Mouse (Mus musculus) monocyte, adult 5-6 weeks (primary cell): ENCODE results near the gene Gm9758. TPM values are rescaled to one million over a fixed set of nuclear protein-coding genes. Genes with fewer than 3 reads are reported as not detected.
"Not testable (repeated sequence)": the region's sequence is repeated elsewhere in the genome, so short reads cannot be mapped to it uniquely, and the experiment has no call there.

Source experiments
- ATAC-seq: fragments of 153-309, 156-312 bp; replicated peaks from 2 replicates; pipeline ENCODE4 v1.8.0; 2017; ENCODE audit warnings: mild to moderate bottlenecking; ENCODE audit not compliant: low TSS enrichment, insufficient number of reproducible peaks, severe bottlenecking, poor library complexity, low FRiP score
- total RNA-seq: library from RNA; stranded (forward); fragments of 200-1000, 200-491, 200-594 nt; gene quantifications from 3 replicates; pipeline ENCODE4 v1.2.3, GENCODE M21; 2017

Gene Gm9758
- not detected in 3 replicates for total RNA-seq

DNA sequence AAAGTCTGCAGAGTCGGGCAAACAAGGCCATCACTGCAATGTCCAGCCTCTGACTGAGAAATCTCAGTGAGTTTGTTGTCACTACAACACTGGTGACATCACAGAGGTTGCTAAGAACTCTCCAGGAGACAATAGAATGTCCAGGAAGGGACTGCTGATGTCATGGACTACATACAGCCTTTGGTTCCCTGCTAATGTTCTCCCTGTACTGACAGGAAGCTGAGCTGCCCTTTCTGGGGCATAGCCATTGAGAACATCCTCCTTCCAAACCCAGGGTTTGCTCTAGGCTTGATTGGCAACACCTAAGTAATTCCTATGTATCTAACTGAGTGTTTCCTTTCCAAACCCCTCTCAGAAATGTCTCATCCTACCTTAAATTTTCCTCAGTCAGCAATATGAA lies at the start of gene Gm9758:
Gene Gm9758, minus strand, starts transcription at position 101 of the 400 bp plus-strand sequence.
- ATAC-seq: not testable (repeated sequence)

DNA sequence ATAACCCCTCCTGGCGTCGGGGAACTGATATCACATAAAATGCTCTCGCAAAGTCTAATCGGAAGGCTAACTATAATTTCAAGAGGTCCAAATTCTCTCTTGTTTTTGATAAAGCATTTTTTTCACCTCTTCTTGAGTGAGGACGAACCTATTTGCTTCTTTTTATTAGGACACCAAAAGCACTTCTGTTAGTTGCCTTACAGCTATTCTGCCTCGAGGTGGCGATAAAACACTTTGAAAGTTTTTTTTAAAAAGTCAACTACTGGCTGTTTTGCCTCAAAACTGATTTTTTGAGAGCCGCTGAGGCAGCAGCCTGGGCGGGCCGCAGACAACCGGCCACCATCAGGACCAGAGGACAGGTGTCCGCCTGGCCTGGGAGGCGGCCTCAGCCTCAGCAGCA lies 49.1 kb upstream of the Gm9758 start:
- ATAC-seq: not testable (repeated sequence)

DNA sequence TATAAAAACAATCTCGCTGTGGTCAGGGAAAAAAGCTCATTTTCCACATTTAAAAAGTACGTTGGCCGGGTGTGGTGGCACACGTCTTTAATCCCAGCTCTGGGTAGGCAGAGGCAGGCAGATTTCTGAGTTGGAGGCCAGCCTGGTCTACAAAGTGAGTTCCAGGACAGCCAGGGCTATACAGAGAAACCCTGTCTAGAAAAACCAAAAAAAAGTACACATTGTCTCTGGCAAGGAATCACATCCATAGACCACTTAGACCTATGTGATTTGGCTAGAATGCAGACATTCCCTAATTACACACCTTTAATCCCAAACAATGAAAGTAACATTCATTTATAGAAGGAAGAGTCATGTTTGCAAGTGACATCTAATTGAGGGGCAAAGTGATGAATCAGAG lies 46.8 kb upstream of the Gm9758 start:
- not testable (repeated sequence) for ATAC-seq

DNA sequence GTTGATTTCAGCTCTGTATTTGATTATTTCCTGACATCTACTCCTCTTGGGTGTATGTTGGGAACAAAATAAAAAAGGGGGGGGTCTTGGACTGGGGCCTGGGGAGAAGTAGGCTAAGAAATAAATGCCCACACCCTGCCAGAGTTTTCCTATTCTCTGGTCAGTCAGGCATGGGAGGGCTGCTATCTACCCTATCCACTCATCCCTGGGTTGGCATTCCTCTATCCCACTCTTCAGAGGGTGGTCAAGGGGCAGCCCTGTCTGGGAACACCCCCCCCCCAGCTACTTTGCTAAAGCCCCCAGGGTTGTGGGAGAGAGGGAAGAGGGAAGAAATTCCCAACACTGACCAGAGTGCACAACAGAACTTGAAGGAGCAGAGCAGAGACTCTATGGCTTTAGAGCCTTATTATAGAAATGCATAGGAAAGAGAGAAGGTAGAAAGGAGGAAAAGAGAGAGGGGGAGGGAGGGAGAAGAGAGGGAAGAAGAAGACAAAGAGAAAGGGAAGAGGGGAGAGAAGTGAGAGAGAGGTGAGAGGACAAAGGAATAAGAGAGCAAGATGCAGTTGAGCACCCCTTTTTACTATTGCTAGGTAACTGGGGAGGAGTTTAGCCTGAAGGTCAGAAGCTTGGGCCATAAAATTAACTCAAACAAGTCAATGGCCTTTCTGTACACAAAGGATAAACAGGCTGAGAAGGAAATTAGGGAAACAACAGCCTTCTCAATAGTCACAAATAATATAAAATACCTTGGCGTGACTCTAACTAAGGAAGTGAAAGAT lies 41.4 kb upstream of the Gm9758 start:
- ATAC-seq: not testable (repeated sequence)

DNA sequence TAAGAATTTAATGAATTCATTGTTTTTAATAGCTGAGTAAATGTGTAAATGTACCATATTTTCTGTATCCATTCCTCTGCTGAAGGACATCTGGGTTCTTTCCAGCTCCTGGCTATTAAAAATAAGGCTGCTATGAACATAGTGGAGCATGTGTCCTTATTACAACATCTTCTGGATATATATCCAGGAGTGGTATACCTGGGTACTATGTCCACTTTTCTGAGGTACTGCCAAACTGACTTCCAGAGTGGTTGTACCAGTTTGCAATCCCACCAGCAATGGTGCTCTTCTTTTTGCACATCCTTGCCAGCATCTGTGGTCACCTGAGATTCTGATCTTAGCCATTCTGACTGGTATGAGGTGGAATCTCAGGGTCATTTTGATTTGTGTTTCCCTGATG lies 38.9 kb upstream of the Gm9758 start:
- ATAC-seq: not testable (repeated sequence)

DNA sequence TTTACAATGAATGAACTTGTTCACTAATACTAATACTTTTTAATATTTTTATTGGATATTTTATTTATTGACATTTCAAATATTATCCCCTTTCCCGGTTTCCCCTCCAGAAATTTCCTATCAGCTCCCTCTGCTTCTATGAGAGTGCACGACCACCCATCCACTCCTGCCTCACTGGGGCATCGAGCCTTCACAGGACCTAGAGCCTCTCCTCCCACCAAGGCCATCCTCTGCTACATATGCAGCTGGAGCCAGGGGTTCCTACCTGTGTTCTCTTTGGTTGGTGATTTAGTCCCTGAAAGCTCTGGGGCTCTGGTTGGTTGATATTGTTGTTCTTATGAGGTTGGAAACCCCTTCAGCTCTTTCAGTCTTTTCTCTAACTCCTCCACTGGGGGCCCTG lies 38.0 kb upstream of the Gm9758 start:
- not testable (repeated sequence) for ATAC-seq

DNA sequence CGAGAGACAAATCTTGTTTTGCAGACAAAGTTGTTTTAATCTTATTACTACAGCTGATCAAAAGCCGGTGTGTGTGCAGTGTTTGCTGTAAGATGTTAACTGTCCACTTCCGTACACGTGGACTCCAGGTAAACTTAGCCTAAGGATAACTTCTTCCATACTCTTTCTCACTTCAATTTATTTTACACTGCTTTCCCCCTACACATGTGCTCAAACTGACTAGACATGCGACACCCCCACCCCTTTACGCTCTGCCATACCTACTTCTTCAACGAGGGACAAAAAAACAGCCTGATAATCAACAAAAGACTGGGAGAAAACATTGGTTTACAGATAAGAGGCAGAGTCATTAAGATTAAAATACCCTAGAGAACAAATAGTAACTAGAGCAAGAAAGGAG lies 37.1 kb upstream of the Gm9758 start:
- ATAC-seq: not testable (repeated sequence)

DNA sequence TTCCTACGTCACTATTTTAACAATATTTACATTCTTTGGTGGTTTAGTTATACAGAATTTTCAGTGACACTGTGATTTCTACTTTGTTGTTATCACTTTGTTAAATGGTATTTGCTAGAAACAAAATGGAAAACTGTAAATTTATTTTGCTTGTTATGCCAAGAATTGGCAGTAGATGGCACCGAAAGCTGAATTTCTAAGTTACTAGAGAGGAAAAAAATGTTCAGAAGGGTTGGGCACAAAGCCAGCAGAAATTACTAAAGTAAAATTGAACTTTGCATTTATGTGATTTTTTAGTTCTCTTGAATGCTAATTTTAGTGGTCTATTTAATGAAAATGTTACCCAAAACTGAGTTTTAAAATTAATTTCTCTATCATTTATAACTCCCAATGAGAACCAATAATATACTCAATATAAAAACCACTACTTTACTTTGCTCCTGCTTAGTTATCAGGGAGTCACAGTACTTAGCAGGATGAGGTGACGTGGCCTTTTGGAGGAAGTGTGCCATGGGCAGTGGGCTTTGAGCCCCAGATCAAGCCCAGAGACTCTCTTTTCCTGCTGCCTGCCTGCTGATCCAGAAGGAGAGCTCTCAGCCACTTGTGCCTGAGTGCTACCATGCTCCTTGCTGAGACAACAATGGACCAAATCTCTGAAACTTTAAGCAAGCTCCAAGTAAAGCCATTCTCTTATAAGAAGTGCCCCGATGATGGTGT lies 32.9 kb upstream of the Gm9758 start:
- ATAC-seq: not testable (repeated sequence)

DNA sequence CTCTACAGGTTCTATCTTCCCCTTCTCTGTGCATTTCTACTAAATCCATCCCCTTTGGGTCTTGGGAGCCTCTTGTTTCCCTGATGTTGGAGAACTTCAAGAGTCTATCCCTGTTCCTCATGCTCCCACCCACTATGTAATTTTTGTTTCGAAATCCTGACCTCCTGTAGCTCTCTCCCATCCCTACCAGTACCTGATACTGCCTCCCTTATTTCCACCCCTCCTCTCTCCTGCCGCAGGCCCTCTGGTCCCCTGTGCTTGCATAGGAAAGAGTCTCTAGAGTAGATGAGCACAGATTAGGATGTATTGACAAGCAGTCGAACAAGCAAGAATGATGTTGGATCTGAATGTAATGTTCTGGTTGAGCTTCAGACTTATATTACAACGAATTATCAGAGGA lies 30.8 kb upstream of the Gm9758 start:
- ATAC-seq: not testable (repeated sequence)

DNA sequence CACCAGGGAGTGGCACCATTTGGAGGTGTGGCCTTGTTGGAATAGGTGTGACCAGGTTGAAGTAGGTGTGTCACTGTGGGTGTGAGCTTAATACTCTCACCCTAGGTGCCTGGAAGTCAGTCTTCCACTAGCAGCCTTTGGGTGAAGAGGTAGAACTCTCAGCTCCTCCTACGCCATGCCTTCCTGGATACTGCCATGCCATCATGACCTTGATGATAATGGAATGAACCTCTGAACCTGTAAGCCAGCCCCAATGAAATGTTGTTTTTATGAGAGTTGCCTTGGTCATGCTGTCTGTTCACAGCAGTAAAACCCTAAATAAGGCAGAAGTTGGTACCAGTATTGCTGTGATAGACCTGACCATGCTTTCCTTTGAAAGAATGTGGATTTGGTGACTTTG lies 26.3 kb upstream of the Gm9758 start:
- not testable (repeated sequence) for ATAC-seq

DNA sequence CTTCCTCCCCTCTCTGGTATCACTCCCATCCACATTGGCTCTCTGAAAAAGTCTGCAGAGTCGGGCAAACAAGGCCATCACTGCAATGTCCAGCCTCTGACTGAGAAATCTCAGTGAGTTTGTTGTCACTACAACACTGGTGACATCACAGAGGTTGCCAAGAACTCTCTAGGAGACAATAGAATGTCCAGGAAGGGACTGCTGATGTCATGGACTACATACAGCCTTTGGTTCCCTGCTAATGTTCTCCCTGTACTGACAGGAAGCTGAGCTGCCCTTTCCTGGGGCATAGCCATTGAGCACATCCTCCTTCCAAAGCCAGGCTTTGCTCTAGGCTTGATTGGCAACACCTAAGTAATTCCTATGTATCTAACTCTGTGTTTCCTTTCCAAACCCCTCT lies 23.6 kb upstream of the Gm9758 start, which contains the start of gene Speer4e:
Gene Speer4e, minus strand, starts transcription at position 101 of the 400 bp plus-strand sequence.
- ATAC-seq: not testable (repeated sequence)

DNA sequence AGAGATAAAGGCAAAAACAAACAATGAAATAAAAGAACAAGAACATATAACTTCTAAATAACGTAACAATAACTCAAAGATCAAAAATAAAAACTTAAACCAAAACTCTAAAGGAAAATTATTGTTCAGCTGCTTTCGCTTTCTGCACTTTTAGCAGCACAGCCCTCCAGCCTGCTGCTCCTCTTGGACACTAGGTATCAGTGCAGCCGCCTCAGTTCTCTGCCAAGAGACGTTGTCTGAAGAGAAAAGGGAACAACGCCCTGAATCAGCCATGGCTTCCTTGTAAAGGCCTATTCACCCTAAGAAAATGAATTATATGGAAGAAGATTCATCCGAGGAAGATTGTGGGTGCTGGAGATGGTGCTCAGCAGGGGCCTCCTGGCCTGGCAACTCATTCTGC lies 19.0 kb upstream of the Gm9758 start:
- ATAC-seq: not testable (repeated sequence)

DNA sequence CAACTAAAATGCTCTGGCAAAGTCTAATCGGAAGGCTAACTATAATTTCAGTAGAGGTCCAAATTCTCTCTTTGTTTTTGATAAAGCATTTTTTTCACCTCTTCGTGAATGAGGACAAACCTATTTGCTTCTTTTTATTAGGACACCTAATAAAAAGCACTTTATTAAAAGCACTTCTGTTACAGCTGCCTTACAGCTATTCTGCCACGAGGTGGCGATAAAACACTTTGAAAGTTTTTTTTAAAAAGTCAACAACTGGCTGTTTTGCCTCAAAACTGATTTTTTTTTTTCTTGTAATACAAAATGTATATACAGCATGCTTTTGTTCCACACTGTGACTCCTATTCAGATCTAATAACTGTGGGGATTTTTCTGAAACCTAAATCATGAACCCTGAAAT lies 12.3 kb upstream of the Gm9758 start:
- not testable (repeated sequence) for ATAC-seq

DNA sequence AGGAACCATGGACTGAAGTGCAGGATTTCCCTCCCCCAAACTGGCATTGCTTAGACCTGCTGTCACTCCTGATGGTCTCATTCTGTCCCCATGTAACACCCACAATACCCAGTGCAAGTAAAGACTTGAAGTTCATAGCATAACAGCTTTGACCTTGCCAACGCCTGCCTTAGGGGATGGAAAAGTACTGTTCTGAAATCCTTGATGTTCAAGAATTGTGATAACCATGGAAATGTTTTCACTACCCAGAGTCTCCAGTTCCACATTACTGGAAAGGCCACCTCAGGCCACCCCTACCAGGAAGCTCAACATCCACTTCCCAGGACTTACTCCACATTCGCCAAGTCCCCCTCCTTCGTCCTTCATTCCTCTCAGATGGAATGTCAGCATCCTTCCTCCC lies 338 bp downstream of the Gm9758 start:
- not testable (repeated sequence) for ATAC-seq

DNA sequence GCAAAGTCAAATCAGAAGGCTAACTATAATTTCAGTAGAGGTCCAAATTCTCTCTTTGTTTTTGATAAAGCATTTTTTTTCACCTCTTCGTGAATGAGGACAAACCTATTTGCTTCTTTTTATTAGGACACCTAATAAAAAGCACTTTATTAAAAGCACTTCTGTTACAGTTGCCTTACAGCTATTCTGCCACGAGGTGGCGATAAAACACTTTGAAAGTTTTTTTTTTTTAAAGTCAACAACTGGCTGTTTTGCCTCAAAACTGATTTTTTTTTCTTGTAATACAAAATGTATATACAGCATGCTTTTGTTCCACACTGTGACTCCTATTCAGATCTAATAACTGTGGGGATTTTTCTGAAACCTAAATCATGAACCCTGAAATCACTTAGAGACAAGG lies 11.2 kb downstream of the Gm9758 start:
- ATAC-seq: not testable (repeated sequence)

DNA sequence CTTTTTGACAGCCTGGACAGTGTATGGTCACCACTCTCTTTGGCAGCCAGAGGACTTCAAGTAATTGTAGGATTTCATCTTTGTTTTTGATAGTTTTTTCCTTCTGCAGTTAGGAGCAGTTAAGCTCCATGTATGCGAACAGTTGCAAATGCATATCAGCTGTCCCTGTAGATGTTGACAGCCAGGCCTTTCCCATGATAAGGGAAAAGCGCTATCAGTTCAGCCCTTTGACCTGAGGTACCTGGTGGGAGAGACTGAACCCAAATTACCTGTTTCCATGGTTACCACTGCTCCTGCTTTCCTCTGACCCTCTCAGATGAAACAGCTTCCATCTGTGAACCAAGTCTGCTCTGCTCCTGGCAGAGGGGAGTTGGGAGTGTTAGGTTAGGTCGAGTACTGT lies 22.5 kb downstream of the Gm9758 start:
- ATAC-seq: no peak

DNA sequence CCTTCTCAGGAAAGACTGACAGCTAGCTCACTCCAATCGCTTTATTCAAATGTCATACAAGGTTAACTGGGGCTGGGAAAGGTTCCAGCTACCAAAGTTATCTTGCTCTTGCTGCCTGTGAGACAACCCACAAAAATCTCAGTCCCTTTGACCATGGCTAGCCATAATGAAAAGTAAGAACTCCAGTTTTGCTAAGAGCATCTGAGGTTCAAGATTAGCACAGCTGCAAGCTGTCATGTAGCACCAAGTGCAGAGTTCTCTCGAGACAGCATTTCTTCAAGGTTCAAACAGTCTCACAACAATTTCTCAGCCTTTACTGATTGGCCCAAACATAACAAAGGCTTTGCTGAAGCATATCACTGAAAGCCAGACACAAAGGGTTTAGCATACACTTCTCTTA lies 29.4 kb downstream of the Gm9758 start:
- ATAC-seq: not testable (repeated sequence)
